Mouse (Mus musculus) lung, postnatal 4 days (tissue): ENCODE results near the gene Slain2.
A peak's percentile ranks its signal among the peaks of the same experiment; 100 is the strongest.
"Not testable (repeated sequence)": the region's sequence is repeated elsewhere in the genome, so short reads cannot be mapped to it uniquely, and the experiment has no call there.

ENCODE experiments used
- DNase-seq, 2 experiments: peaks; one replicate each; pipeline ENCODE4 v3.0.0; 2021

Gene Slain2

DNA sequence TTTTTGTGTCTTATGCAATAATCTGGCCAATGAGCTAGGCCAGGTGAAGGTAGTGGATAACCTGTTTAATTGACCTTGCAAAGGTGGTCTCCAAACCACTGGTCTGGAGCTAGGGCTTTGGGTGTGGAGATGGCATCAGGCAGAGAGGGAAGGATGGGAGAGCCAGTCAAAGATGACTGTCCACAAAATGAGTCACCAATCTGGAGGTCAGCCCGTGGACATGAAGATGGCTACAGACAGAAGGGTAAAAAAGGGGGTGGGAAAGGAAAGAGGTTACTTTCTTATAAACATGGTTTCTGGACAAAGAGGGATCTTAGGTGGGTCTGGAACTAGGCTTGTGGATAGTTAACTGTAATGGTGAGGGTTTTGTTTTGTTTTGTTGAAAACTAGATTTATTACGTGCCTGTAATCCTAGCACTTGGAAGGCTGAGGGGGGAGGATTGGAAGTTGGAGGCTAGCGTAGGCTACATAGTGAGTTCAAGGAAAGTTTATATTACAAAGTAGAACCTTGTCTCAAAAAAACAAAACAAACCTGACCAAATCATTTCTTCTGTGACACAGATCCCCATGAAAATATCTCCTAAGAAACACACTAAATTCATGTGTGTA is 40.0 kb downstream of the Slain2 start:
- no peak for DNase-seq

DNA sequence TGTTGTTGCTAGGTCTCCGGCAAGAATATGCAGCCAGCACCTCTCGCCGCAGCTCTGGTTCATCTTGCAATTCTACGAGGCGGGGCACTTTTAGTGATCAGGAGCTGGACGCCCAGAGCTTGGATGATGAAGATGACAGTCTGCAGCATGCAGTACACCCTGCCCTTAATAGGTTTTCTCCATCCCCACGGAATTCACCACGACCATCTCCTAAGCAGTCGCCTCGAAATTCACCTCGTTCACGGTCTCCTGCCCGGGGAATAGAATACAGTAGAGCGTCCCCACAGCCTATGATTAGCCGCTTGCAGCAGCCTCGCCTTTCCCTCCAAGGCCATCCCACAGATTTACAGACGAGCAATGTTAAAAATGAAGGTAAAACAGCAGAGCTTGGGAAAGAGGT is 43.2 kb downstream of the Slain2 start:
- no peak for DNase-seq

GRCm38 (mm10) chr5:72960096-72960495 is 46.0 kb downstream of the Slain2 start:
- peak in 1 of 2 experiments; percentile 3 for DNase-seq

GRCm38 (mm10) chr5:72965706-72966105 is 51.6 kb downstream of the Slain2 start:
- peak in 1 of 2 experiments; percentile 3 for DNase-seq

DNA sequence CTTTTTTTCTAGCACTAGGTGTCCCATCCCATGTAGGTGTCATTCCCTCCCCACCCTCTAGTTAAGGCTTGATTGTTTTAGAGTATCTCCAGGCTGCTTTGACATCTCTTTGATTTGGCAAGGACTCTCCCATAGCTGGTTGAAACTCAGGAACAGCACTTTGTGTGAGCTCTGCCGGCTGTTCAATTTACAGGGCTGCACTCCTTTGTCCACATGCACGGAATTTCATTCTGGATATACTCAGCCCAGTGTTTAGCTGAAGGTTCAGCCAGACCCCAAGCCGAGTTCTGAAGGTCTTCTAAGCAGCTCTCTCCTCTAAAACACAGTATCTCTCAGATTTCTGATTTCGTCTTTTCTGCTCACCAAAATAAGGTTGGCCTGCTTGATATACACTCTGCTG is 58.3 kb downstream of the Slain2 start:
- DNase-seq, result no peak

- DNase-seq, result no peak
These were observed 58.8 kb downstream of the Slain2 start for GRCm38 (mm10) chr5:72972934-72973333.

GRCm38 (mm10) chr5:72974602-72975001 is 60.5 kb downstream of the Slain2 start, which contains the start of gene Gm10135:
TSS of gene Gm10135 (minus strand) at chr5:72974702.
- DNase-seq, result no peak

- DNase-seq, result no peak
These were observed 61.9 kb downstream of the Slain2 start for GRCm38 (mm10) chr5:72975996-72976395.

GRCm38 (mm10) chr5:72976539-72976938 is 62.4 kb downstream of the Slain2 start:
- DNase-seq, result no peak

DNA sequence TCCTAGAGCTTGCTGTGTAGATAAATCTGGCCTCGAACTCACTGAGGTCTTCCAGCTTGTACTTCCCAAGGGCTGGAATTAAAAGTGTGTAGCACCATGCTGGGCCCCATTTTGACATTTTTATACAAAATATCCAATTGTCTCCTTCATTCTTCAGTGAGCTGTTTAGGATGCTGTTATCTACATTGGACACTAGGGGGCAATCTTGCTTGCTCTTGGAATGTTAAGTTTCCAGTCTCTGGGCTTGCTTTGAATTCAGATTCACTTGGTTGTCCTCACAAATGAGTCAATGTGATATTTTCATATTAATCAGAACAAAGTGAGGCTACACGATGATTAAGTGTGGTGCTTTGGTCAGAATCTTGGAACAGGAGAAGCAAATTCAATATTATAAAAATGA is 70.0 kb downstream of the Slain2 start:
- no peak for DNase-seq

- DNase-seq, result no peak
These were observed 73.7 kb downstream of the Slain2 start for GRCm38 (mm10) chr5:72987786-72988185.

DNA sequence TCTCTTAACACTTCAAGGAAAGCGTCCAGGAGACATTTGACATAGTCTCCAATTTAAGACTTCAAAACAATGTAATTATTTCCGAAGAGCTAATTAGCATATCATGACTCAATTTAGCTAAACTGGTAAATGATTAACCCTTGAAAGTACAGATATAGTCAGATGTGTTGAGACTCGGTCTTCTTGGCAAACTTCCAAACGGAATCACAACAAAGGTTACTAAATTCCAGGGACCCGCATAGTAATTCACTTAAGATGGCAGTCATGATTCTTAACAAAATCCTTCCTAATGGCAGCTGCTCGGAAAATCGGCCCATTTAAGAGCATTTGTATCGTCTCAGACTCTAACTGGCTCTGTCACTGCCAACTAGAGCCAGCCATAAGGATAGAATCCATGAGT is 75.7 kb downstream of the Slain2 start:
- DNase-seq, result no peak

GRCm38 (mm10) chr5:72992474-72992873 is 78.4 kb downstream of the Slain2 start:
- DNase-seq, result no peak

GRCm38 (mm10) chr5:72994424-72994823 is 80.3 kb downstream of the Slain2 start:
- no peak for DNase-seq

DNA sequence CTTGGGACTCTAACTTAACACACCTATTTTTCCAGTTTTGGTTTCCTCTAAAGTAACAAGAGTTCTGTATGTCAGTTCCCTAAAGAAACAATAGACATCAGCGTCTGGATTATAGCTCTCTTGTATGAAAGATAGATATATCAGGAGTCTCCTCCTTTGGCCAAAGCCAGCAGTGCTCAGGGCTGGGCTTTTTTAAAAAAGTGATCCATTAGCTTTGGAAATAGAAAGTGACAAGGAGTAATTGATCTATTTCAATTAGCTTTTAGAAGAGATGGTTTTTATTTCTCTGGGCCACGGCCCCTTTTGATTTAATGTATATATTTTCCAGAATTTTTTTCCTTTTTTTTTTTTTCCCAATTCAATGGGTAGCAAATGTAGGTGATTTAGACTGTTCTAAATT is 80.8 kb downstream of the Slain2 start:
- DNase-seq, result no peak

DNA sequence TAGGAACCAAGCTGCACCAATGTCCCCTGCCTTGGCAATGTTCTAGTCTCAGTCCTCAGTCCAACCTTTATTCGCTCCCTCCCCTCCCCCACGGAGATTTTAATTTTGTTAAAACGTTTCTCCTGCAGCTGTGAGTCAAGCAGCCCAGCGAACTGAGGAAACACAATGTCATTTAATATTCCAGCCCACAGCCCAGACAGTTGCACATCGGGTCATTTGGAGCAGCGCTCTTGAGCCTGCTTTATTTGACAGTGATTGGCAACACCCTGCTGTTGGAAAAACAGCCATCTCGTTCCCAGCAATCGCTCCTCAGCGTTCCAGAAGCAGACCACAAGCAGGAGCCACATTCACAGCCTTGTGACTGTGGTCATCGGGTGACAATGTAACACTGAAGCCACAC is 81.3 kb downstream of the Slain2 start:
- DNase-seq, result no peak

DNA sequence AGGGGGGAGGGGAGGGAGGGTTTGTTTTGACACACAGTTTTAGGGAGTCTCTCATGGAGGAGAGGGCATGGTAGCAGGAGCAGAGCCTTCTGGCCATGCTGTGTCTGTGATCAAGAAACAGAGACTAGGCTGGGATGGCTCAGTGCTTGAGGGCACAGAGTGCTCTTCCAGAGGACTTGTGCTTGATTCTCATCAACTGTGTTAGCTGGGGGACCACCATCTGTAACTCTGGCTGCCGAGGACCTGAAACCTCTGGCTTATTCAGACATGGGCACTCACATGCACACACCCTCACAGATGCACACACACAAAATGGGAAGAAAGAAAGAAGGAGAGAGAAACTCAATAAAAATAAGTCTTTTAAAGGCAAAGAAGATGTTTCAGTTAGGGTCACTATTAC is 84.4 kb downstream of the Slain2 start:
- DNase-seq, result not testable (repeated sequence)

DNA sequence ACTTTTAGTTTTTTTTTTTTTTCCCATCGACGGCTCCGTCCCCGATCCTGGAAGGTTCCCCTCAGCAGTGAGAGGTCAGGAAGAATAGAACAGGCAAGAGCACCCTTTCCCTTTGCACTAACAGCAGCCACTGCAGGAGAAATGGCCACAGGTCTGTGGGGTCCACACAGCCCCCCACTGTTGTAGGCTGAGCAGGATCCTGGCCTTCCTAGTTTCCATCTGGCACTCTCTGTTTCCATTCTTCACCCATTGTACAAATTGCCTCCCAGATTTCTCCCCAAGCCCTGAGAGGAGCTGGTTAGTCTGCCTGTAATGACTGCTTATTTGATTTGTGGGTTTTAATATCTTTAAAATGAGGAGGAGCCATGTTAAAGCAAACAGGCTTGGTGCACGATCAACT is 89.9 kb downstream of the Slain2 start:
- DNase-seq, result no peak

DNA sequence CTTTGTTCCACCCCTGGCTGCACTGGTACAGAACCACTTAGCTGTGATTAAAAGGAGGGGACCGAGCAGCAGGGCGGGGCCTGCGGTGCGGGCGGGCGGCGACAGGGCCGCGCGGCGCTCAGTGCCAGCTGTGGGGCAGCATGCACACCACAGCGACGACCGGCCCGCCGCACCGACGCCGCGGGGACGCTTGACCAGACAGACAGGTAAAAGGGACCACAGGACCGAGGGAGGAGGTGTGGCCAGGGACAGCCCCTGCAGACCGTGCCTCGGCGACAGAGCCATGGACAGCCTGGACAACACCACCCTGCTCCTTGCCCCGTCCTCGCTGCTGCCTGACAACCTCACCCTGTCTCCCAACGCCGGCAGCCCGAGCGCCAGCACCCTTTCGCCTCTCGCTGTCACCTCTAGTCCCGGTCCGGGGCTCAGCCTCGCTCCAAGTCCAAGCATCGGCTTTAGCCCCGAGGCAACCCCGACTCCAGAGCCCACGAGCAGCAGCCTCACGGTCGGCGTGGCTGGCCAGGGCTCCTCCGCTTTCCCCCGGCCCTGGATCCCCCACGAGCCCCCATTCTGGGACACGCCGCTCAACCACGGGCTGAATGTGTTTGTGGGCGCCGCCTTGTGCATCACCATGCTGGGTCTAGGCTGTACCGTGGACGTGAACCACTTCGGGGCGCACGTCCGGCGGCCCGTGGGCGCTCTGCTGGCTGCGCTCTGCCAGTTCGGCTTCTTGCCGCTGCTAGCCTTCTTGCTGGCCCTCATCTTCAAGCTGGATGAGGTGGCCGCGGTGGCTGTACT is 92.9 kb downstream of the Slain2 start, which contains the start of gene Slc10a4:
TSS of gene Slc10a4 (plus strand) at position 100 of the 798 bp plus-strand sequence.
- peak in 1 of 2 experiments; percentile 34 for DNase-seq

GRCm38 (mm10) chr5:73007582-73007959 is 93.5 kb downstream of the Slain2 start:
- no peak for DNase-seq

GRCm38 (mm10) chr5:73008230-73008629 is 94.1 kb downstream of the Slain2 start:
- DNase-seq, result not testable (repeated sequence)

DNA sequence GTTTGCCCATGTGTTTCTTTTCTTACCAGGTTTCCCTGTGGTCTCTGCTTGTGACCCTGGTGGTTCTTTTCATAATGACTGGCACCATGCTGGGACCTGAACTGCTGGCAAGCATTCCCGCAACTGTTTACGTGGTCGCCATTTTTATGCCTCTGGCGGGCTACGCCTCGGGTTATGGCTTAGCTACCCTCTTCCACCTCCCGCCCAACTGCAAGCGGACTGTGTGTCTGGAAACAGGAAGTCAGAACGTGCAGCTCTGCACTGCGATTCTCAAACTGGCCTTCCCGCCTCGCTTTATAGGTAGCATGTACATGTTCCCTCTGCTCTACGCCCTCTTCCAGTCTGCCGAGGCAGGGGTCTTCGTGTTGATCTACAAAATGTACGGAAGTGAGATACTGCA is 97.7 kb downstream of the Slain2 start:
- not testable (repeated sequence) for DNase-seq

DNA sequence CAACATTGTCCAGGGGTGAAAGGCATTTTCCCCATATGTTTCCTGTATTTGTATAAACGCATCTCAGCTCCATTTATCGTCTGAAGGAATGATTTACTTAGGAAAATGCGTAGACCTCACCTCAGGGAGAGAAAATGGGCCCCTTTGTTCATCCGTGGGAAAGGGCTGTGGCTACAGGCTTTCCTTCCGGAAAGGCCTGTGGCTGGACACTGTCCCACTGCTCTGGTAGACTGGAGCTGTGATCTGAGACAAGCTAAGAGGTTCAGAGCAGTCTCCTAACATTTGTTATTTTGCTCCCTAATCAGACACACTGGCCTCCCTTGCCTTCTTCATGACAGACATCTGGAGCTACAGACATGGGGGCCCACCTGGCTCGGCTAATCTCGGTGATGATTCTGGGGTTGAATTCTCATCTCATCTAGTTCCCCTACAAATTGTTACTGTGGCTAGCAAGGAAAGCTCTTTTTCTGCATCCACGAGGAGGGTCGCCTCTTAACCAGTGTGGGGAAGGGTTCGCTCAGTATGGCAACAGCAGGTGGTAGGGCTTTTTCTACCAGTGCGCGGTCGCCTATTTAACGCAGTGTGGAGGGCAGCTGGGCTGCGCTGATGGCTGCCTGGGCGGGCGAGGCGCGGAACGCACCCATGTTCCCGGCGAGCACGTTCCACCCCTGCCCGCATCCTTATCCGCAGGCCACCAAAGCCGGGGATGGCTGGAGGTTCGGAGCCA is 98.9 kb downstream of the Slain2 start:
- DNase-seq, result not testable (repeated sequence)
